Mouse (Mus musculus) liver, embryonic 14.5 days (tissue): ENCODE measurements around the gene Pax5. TPM values are rescaled to one million over a fixed set of nuclear protein-coding genes. Genes with fewer than 3 reads are reported as not detected.

Experiments
- ATAC-seq: fragments of 200-750 bp; cut with Nextera tagmentation; 2 replicates; pipeline ENCODE4 v1.8.0; 2017; ENCODE audit warnings: moderate number of reproducible peaks, mild to moderate bottlenecking, moderate library complexity; ENCODE audit not compliant: insufficient read depth
- DNase-seq, 3 experiments: peaks; one replicate each; pipeline ENCODE4 v3.0.0-alpha.2; 2012 to 2013; ENCODE audit warnings: low read depth in 3 of 3, low spot score in 3 of 3
- H3K27ac ChIP-seq: fragments of 300-500 bp; sonication (generic); 2 replicates; pipeline ENCODE4 v1.5.1; 2014; ENCODE audit warnings: moderate library complexity, mild to moderate bottlenecking, control low read depth, inconsistent platforms
- H3K27me3 ChIP-seq: fragments of 300-500 bp; sonication (generic); 2 replicates; pipeline ENCODE4 v1.6.1; 2014; ENCODE audit warnings: mild to moderate bottlenecking, low read length, moderate library complexity; ENCODE audit not compliant: control insufficient read depth, insufficient read depth
- H3K36me3 ChIP-seq: fragments of 300-500 bp; sonication (generic); replicated peaks from 2 replicates; pipeline ENCODE4 v1.6.1; 2014; ENCODE audit warnings: low read depth; ENCODE audit not compliant: control insufficient read depth, insufficient read depth
- H3K4me1 ChIP-seq, 2 experiments: fragments of 200-500 bp in 1 of 2; fragments of 300-500 bp in 1 of 2; sonication (generic) in 1 of 2; replicated peaks; 2 replicates each; pipeline ENCODE4 v1.6.1; 2012 to 2014; ENCODE audit warnings: antibody characterized with exemption in 1 of 2, inconsistent platforms in 1 of 2, low read length in 1 of 2; ENCODE audit not compliant: control insufficient read depth in 2 of 2, insufficient read depth in 2 of 2
- H3K4me2 ChIP-seq: fragments of 300-500 bp; sonication (generic); 2 replicates; pipeline ENCODE4 v1.6.1; 2014; ENCODE audit warnings: low read depth, mild to moderate bottlenecking, control low read depth, moderate library complexity
- H3K4me3 ChIP-seq, 2 experiments: fragments of 200-500 bp in 1 of 2; fragments of 300-500 bp in 1 of 2; sonication (generic) in 1 of 2; 2 replicates each; pipeline ENCODE4 v1.5.1; 2012 to 2014; ENCODE audit warnings: low read depth in 2 of 2, low read length in 2 of 2, mild to moderate bottlenecking in 2 of 2, control low read depth in 1 of 2, inconsistent platforms in 1 of 2, moderate library complexity in 1 of 2; ENCODE audit not compliant: insufficient read depth in 1 of 2
- H3K9ac ChIP-seq: fragments of 300-500 bp; sonication (generic); replicated peaks from 2 replicates; pipeline ENCODE4 v1.6.1; 2014; ENCODE audit warnings: mild to moderate bottlenecking, control low read depth, moderate library complexity
- H3K9me3 ChIP-seq: fragments of 300-500 bp; sonication (generic); 2 replicates; pipeline ENCODE4 v1.6.1; 2016; ENCODE audit warnings: low read length, mixed read lengths; ENCODE audit not compliant: control insufficient read depth
- CTCF ChIP-seq: IDR thresholded peaks from 2 replicates; pipeline ENCODE4 v1.5.1; 2016; ENCODE audit warnings: antibody characterized with exemption, low read depth, control low read depth
- EP300 ChIP-seq: IDR thresholded peaks from 2 replicates; pipeline ENCODE4 v1.6.1; 2016; ENCODE audit warnings: antibody characterized with exemption, low read depth
- WGBS: fragments of 180-500 bp; shearing (Covaris S2); extraction: QIAGEN DNeasy Blood & Tissue Kit; methylation state at CpG from one replicate; pipeline ENCODE4 v1.1.7; 2014; ENCODE audit not compliant: insufficient replicate concordance; 5-methylcytosine and 5-hydroxymethylcytosine counted together
- polyA plus RNA-seq, 2 experiments: library from polyadenylated mRNA; depleted of rRNA in 1 of 2; stranded (reverse) in 1 of 2; unstranded in 1 of 2; fragments of >200 nt; fragmentation: Nextera tagmentation in 1 of 2; extraction: Ambion mirVana in 1 of 2; gene quantifications; 2 replicates each; pipeline versions ENCODE4 v1.2.1 to v1.2.3; 2012 to 2014

Pax5 gene
- polyA plus RNA-seq, 2 experiments: 0.05 to 0.12 TPM

GRCm38 (mm10) chr4:44715621-44716160 is 5.4 kb upstream of the Pax5 start:
- DNase-seq: no peak
- H3K27me3 ChIP-seq: peaks cover 75% of the 10 kb centered on the region
- no peak overlapping the region for H3K4me2 ChIP-seq
- ATAC-seq: no peak
- no peak overlapping the region for H3K27ac ChIP-seq
- no peak overlapping the region for H3K9ac ChIP-seq
- H3K36me3 ChIP-seq: no peaks in the 10 kb centered on the region
- no peaks in the 10 kb centered on the region for H3K4me1 ChIP-seq
- 7% methylated on average over 3 of the region's 3 CpGs for WGBS
- no peak for TF ChIP-seq EP300
- TF ChIP-seq CTCF: no peak
- H3K4me3 ChIP-seq: no peak overlapping the region
- no peaks in the 10 kb centered on the region for H3K9me3 ChIP-seq

- ATAC-seq: no peak
- no peak for DNase-seq
- no peak overlapping the region for H3K9ac ChIP-seq
- TF ChIP-seq EP300: no peak
- TF ChIP-seq CTCF: no peak
- no peak overlapping the region for H3K27ac ChIP-seq
- peaks cover 89% of the 10 kb centered on the region for H3K27me3 ChIP-seq
- H3K4me2 ChIP-seq: no peak overlapping the region
- H3K4me3 ChIP-seq: no peak overlapping the region
- H3K36me3 ChIP-seq: no peaks in the 10 kb centered on the region
- H3K9me3 ChIP-seq: no peaks in the 10 kb centered on the region
- H3K4me1 ChIP-seq: no peaks in the 10 kb centered on the region
- 2% methylated on average over 27 of the region's 27 CpGs for WGBS
Observed at GRCm38 (mm10) chr4:44714111-44714621, 3.9 kb upstream of the Pax5 start.

- H3K4me2 ChIP-seq: no peak overlapping the region
- H3K27me3 ChIP-seq: peaks cover 94% of the 10 kb centered on the region
- no peak overlapping the region for H3K4me3 ChIP-seq
- H3K9me3 ChIP-seq: no peaks in the 10 kb centered on the region
- ATAC-seq (no peak), DNase-seq (no peak)
- H3K4me1 ChIP-seq: no peaks in the 10 kb centered on the region
- TF ChIP-seq EP300 (no peak), CTCF (no peak)
- 2% methylated on average over 19 of the region's 19 CpGs for WGBS
- no peak overlapping the region for H3K27ac ChIP-seq
- H3K36me3 ChIP-seq: no peaks in the 10 kb centered on the region
- no peak overlapping the region for H3K9ac ChIP-seq
Observed at GRCm38 (mm10) chr4:44713554-44714051, 3.3 kb upstream of the Pax5 start.

GRCm38 (mm10) chr4:44712786-44713553 is 2.7 kb upstream of the Pax5 start:
- H3K4me2 ChIP-seq: no peak overlapping the region
- DNase-seq (no peak), ATAC-seq (no peak)
- H3K27me3 ChIP-seq: peaks cover 94% of the 10 kb centered on the region
- H3K27ac ChIP-seq: no peak overlapping the region
- TF ChIP-seq CTCF (no peak), EP300 (no peak)
- H3K36me3 ChIP-seq: no peaks in the 10 kb centered on the region
- no peaks in the 10 kb centered on the region for H3K4me1 ChIP-seq
- no peak overlapping the region for H3K4me3 ChIP-seq
- WGBS: 2% methylated on average over 50 of the region's 50 CpGs
- H3K9me3 ChIP-seq: no peaks in the 10 kb centered on the region
- H3K9ac ChIP-seq: no peak overlapping the region

- H3K9ac ChIP-seq: no peak overlapping the region
- no peak overlapping the region for H3K4me3 ChIP-seq
- H3K4me1 ChIP-seq: no peaks in the 10 kb centered on the region
- no peak overlapping the region for H3K27ac ChIP-seq
- H3K36me3 ChIP-seq: no peaks in the 10 kb centered on the region
- ATAC-seq: no peak
- peaks cover 93% of the 10 kb centered on the region for H3K27me3 ChIP-seq
- H3K9me3 ChIP-seq: no peaks in the 10 kb centered on the region
- TF ChIP-seq EP300: no peak
- no peak for TF ChIP-seq CTCF
- no peak for DNase-seq
- under 1% methylated on average over 25 of the region's 25 CpGs for WGBS
- H3K4me2 ChIP-seq: no peak overlapping the region
Observed at GRCm38 (mm10) chr4:44712051-44712700, 1.9 kb upstream of the Pax5 start.
